Mouse (Mus musculus): ENCODE measurements at regions not wholly inside any gene's neighbourhood (a gene's known extent, or its start where the extent isn't known, plus 50 kb on each side); places are given as distances from the start of the nearest gene placed in this dataset.

DNA sequence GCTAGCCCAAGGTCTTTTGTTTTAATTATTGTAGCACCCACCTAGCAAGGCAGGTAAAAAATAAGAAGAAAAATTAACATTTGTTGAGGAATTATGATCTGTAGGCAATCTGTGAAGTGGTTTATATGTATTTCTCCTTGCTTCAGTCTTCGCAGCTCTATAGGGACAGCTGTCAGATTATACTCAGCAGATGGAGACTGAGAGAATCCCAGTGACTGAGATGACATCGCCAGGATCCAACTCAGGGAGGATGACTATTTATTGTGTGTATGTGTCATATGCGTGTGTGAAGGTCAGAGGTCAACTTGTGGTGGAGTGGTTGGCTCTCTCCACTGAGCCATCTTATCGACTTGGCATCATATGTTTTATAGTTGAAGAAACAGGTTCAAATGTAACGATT lies 362.0 kb upstream of the Chd6 start:
- no peak for DNase-seq (ENCODE audit: low read depth)

DNA sequence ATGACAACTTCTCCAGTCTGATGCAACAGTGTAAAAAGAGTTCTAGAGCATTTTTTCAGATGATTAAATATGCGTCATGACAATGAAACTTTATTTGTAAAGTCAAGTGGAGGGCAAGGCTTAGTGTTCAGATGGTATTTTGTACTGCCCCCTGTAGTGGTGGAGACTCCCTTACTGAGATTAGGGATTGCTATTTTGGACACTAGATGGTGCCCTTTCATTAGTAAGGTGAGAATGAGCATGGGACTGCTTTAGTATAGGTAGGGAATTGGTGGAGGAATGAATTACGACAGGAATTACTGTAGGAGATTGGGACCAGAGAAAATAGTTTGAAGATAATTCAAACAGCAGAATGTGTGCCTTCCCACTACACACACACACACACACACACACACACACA lies 361.1 kb upstream of the Chd6 start:
- DNase-seq (ENCODE audit: low read depth), result peak; percentile 5

DNA sequence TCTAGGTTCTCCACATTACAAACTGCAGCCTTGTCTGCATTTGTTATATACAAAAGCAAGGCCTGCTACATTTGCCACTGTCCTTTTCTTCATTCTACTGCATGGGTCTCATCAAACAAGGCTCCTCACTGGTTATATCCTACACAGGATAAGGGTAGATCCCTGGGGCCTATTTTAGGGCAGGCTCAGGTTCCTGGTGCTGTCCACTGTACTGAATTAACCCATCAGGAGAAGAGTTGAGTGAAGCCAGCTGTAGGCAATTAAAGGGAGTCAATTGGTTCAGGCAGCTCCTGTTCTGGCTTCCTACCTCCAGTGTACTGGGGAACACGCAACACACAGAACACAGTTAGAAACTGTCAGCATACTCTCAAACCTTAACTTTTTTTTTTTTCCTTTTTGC lies 358.2 kb upstream of the Chd6 start:
- DNase-seq (ENCODE audit: low read depth), result no peak

DNA sequence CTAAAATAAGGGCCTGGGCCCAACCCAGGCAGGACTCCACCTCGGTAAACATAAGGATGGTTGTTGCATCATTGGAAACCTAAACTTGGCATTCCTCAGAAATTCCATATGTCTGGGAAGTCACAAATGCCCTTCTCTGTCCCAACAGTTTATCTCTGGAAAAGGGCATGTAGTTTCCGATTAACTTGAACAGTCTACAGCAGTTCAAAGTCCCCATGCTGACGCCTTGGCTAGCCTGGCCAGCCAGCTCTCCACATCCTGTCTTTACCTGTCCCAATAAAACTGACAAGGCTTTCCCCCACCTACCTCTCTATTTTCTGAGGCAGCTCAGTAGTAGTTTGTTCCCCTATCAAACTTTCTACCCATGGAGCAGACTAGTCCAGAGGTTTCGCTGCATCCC lies 351.7 kb upstream of the Chd6 start:
- no peak for DNase-seq (ENCODE audit: low read depth)

DNA sequence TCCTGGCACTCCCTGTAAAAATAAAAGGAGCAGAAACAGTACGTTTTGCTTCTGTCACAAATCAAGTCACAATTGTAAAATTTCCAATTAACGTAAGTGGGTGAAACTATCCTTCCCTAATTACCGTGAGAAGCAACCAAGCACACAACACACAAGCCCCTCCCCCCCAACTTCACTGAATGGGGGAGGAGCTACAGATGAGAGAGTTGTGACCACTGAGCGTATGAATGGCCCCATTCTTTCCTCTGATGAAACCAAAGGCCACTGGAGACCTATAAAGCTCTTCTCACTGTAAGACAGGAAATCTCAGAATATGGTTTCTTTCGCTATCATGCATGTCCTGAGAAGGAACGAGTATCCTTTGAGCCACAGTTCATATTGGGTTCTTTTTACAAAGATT lies 345.6 kb upstream of the Chd6 start:
- no peak for DNase-seq (ENCODE audit: low read depth)

DNA sequence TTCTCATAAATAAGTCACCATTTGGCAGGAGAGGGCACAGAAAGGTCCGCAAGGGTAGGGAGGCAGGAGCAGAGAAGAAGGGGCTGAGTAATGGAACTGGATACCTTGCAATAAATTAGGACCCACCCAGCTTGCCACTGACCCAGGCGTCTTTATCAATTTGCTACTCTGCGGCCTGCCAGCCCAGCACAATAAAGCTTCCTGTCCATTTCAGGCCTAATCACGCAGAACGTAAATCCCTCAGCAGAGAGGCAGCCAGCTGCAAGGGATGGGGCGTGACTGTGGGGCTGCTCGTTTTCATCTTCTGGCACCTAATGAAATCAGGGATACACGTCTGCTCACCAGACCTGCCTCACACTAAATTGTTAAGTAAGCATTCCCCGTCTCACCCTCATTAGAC lies 324.9 kb upstream of the Chd6 start:
- no peak for DNase-seq (ENCODE audit: low read depth)

DNA sequence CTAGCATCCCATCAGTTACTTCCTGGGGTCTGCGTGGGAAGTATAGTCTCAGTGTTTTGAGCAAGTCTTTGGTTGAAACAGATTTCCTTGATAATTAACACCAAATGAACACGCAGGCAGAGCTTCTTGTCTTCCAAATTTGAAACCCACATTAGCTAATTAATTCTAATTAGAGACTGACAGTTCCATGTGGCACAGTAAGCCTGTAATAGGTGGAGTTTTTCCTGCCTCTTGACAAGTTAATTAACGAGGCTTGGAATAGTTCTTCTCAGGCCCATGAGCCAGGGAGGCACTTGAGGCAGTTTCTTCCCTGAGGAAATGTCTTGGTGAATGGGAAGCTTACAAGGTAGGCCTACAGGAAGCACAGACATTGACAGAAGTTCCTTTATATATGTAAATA lies 320.4 kb upstream of the Chd6 start:
- DNase-seq (ENCODE audit: low read depth), result no peak

DNA sequence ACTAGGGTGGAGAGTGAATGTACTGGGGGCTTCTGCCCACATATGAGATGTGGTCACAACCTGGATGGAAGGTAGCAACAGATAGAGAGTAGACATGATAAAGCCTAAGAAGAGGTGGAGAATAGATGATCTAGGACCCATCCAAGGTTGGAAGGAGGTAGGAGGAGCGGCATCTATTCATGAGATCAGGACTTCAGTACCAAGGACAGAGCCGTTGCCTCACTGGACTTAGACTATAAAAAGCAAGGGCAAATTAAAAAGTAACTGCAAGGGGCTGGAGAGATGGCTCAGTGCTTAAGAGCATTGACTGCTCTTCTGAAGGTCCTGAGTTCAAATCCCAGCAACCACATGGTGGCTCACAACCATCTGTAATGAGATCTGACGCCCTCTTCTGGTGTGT lies 316.7 kb upstream of the Chd6 start:
- no peak for DNase-seq (ENCODE audit: low read depth)

DNA sequence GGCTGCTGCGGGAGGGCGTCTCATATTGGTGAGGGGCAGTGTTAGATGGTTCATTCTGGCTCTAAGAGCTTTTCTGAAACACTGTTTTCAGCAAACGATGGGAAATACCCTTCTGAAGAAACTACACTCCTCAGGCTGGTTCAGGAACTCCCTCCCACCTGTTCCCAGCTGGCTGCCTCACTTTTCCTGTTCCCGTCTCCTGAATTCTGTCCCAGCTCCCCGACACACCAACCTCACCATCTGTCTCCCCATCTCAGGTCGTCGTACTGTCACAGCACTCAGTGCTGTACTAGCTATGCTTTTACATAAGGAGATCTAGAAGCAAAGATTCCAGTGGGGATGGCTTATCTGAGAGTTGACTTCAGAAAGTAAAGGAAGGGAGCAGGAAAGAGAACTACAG lies 309.2 kb upstream of the Chd6 start:
- no peak for DNase-seq (ENCODE audit: low read depth)

DNA sequence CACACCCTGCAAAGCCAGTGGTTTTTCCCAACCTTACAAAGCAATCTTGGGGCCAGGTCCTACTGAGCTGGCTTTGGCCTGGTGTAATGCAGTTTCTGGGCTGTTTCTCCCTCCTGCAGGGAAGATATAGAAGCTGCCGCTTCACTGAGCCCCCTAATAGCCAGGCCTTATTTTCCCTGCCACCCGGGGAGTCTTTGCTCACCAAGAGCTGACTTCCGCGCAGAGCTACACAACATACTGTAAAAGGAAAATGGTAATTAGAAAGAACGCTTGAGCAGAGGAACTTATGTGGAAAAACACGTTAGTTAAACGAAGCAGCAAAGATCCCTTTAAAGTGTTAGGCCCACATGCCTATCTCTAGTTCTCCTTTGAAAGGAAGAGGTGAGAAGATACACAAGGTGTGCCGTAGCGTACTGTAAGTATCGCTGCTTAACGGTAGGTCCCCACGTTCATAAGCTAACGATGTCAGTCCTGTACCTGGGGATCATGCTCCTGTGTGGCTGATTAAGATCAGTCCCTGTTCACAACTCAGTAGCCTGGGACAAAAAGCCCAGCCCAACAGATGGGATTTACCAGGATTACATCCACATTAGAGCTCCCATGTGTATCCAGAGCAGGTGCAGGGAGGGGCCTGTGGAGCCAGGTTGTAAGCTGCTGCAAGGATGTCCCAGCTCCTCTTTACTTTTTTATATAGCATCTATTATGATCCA lies 307.5 kb upstream of the Chd6 start:
- DNase-seq (ENCODE audit: low read depth), result no peak

DNA sequence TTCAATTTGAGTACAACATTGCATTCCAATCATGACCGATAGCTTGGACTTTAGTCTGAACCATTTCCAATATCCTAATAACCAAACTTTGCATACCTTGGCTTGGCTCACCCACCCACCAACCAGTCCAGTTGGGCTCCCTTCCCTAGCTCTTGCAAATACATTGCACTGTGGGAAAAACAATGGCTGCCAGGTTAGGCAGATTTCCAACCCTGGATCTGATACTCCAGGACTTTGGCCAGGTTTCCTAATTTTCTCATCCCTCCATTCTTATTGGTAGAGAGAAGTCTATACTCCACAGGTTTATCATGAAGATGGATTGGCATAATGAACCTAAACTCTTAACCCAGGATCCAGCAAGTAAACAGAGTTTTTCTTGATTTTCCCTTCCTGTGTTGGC lies 299.4 kb upstream of the Chd6 start:
- DNase-seq (ENCODE audit: low read depth), result no peak

DNA sequence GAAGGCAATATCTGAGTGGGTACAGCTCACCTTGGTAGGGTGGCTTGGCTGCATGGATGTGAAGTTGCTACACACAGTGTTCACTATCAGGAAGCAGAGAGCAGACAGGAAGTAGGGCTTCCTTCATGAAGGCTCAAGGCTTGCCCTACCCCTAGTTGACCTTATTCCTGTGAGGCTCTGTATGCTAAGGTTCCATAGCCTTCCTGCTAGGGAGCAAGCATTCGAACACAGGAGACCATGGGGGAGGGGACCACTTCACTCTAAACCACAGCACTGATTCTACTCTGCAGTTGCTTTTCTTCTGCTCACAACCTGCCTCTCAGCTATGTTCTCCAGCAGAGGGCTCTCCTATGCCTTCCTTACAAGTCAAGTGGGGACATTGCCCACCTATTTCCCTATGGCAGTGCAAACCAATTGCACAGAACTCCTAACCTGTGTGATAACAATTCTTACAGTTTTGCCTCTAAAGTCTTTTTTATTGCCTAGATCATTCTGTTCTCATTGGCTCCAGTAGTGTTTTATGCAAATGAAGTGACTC lies 297.0 kb upstream of the Chd6 start:
- no peak for DNase-seq (ENCODE audit: low read depth)

DNA sequence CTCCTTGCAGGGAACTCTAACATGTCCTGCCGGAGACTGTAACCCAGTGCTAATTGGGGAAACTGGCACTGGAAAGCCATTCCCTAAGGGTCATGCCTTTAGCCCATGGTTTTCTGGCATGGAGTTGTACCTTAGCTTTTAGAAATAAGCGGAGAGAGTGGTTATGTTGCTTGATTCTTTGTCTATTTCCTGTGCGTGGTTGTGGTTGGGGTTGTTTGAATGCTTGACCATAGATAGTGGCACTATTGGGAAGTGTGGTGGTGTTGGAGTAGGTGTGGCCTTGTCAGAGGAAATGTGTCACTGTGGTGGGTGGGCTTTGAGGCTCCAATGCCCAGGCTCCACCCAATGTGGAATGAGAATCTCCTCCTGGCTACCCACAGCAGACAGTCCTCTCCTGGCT lies 289.2 kb upstream of the Chd6 start:
- no peak for DNase-seq (ENCODE audit: low read depth)

DNA sequence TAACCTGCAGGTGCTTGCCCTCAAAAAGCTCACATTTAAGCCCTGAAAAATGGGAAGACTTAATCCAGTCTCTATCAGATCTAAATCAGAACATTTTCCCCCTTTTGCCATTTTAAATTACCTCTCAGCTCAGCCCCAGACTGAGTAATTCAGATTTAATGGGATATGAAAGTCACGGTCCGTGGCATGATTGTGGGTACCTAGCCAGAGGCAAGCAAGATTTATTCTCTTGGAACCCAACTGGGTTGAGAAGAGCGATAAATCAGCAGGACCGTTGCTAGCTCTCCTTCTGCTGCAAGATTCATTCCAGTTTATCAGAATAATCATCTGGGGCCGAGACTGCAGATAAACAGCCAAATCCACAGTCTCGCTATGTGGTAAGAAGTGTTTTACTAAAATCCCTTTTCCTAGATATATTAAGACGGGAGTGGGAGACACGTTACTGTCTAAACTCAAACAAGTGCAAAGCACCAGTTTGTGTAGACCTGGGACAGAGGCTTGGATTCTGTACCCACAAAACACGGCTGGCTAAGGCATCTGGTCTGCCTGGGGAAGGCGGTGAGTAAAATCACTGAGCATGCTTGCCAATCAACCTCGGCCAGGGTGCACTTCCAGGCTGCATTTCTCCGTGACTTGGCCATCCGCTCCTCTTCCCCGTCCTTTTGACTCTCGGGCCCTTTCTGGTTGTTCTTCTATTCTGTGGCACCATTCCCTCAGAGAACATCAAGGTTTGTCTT lies 282.2 kb upstream of the Chd6 start:
- no peak for DNase-seq (ENCODE audit: low read depth)

DNA sequence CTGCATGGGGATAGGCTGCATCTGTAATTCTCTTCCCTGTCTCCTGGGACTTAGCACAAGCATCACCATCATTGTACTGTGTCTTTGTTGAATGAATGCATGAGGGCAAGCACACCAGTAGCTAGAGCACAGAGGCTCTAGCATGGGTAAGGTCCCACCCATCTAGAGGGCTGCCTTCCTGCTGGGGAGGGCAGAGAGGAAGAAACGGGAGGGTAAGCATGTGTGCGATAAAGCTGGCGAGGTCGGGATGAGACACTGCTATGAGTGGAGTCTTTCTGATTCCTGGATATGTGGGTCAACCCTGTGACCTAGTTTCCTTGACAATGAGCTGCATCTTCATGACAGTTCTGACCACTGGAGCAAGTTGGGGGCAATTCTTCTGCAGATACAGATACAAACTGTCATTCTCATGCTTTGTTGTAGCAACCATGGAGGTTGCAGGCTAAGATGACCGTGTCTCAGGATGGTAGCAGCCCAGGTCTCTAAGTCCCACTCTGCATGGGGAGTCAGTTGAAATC lies 280.5 kb upstream of the Chd6 start:
- no peak for DNase-seq (ENCODE audit: low read depth)

DNA sequence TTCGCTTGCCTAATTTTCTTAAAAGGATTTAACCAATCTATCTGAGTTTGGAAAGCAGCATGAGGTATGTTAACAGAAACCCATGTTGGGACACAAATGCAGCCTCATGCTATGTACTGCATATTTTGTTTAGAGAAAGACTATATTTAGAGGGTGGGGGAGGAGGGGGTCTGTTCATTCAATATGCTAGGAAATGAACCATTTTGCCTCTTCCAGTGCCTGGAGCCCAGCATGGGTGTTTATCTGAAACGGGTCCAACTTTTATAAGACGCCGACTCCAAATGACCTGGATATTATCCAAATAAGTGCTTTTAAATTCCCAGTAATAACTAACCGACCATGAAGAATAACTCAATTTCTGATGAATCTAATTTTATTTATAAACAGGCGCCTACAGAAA lies 278.2 kb upstream of the Chd6 start:
- DNase-seq (ENCODE audit: low read depth), result no peak

DNA sequence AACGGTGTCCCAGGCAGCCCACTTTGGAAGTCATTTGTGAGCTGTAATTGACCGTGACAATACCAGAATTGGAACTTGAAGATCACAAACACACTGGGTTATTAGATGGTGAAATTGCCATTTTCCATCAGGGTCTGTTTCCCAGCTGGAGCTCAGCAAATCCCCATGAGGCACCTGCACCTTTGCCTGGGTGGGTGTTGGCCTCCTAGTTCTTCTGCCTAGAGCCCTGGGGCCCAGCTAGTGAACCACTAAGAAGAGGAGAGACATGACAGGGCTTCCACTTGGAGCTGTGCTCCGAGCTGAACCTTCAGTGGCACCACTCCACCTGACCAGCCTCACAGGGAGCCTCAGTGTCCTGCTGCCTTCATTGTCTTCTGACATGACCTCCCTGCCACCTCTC lies 273.5 kb upstream of the Chd6 start:
- DNase-seq (ENCODE audit: low read depth), result no peak

DNA sequence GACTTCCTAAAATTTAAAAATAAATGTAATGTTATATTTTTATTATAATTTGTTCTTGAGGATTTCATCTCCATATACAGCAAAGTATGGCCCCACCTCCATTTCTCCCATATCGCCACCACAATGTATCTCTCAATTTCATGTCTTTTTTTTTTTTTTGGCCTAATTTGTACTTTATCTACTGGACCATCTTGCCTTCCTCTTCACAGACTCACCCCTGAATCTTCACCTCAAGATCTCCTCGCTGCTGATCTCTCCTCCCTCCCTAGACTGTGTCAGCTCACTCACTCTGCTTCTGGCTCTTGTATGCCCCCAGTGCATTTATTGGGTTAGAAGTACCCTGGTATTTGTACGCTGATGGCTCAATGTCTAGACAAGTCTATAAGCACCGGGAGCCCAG lies 269.4 kb upstream of the Chd6 start:
- no peak for DNase-seq (ENCODE audit: low read depth)

DNA sequence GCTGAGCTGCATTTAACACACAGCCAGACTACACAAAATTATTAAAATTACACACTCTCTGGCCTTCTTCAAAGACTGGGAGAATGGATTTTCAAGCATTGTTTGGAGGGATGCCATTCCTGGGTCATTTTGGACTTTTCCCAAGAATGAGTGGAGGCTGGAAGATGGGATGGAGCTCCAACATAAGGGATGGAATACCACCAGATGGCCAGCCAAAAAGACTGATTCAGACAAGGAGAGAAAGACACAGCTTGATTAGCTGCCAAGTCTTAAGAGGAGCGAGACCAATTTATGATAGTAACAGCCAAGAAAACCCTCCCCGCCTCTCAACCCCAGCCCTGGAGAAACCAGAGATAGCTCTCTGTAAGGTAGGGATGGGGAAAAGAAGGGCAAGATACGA lies 253.4 kb upstream of the Chd6 start:
- DNase-seq (ENCODE audit: low read depth), result no peak

DNA sequence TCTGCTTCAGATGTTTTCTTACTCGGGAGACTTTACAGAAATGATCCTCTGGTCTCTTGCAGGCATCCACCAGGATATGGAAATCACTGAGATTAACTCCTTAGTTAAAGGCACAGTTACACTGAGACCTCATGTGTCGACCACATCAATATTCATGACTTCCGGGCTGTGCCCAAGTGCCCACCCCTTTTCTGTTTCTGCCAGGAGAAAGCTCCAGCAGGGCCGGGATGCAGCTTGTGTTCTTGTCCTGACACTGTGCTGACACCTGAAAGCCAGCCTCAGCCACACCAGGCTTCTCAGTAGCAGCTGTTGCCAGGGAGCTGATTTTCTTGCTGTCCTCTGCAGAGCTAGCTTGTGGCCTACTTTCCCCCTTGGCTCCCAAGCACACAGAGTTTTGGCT lies 240.2 kb upstream of the Chd6 start:
- DNase-seq (ENCODE audit: low read depth), result no peak

DNA sequence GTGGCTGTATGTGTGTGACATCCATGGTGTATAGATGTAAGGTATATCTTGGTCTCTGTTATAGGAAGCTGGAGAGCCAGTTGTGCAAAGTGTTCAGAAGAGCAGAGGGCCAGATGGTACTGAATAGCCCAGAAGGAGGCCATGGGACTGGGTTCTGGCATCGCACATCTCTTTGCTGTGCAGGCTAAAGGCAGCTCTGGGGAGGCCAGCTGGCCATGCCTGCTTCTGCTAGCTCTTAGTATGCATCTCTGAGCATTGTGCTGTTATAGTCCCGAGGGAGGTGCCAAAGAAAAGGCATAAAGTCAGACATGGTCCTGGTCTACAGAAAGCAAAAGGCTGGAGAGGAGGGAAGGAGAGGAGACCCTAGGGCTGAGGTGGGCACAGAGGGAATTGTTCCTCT lies 235.1 kb upstream of the Chd6 start:
- DNase-seq (ENCODE audit: low read depth), result no peak

DNA sequence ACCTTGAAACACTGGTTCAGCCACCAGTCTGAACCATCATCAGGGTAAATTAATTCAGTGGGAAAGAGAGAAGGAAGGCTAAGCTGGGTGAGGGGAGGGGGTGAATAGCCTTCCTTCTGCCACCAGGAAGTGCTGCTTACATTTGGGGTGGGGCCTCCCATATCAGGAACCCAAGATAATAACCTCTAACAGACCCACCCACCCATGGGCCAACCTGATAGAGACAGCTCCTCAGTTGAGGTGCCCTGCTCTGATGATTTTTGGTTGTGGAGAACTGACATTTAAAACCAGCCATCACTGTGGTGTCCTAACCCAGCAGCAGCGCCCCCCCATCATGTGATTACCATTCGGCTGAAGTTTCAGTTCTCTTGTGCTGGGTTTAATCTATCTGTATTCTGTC lies 233.8 kb upstream of the Chd6 start:
- no peak for DNase-seq (ENCODE audit: low read depth)

DNA sequence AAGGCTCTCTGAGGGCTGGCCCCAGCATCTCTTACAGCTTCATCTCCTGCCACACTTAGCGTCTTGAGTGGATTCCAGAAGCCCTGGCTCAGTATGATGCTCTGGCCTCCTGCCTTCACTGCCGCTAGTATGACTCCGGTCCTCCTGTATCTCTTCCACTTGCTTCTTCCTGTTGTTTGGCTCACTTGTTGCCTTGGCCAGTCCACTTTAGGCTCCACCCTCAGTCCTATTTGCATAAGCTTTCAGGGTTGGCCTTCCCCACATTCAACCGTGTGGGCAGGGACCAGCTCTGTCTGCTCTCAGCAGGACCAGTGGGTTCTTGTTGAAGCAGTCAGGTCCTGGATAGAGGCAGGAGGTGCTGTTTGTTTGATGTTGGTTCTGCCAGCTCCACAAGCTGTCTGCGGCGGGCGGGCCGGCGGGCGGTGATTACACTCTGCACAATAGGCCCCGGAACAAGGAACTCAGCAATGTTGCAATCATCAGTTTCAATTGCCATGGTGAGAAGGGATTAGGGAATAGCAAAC lies 232.6 kb upstream of the Chd6 start:
- no peak for DNase-seq (ENCODE audit: low read depth)

Data from fibroblast of lung, adult 2 months (primary cell).